In genomic region chr13:74794435-74794834, GRCm38 (mm10) we compare ENCODE assay signal across 23 mouse cellular contexts.
"Had no signal": no experiment of that assay in that cellular context is flagged by ENCODE, and none has a peak within 500 bp of the region (broad histone marks: within the 10 kb centered on the region; RNA-seq: fewer than 3 reads in every experiment).

No protein-coding gene starts in this region.

- ATAC-seq: midbrain, embryonic 16.5 days had no signal

- H3K9me3 ChIP-seq: liver, embryonic 15.5 days; megakaryocyte, embryonic 14.5 days; midbrain, embryonic 10.5 days; midbrain, embryonic 12.5 days; neural tube, embryonic 13.5 days; neural tube, embryonic 15.5 days; stomach, embryonic 15.5 days had no signal

- H3K36me3 ChIP-seq: liver, embryonic 15.5 days; midbrain, embryonic 10.5 days; midbrain, embryonic 12.5 days; neural tube, embryonic 13.5 days; neural tube, embryonic 15.5 days; stomach, embryonic 15.5 days had no signal

- H3K4me2 ChIP-seq: liver, embryonic 15.5 days; lung, embryonic 14.5 days; midbrain, embryonic 12.5 days; neural tube, embryonic 13.5 days; neural tube, embryonic 15.5 days; stomach, embryonic 15.5 days had no signal

- H3K4me1 ChIP-seq: liver, embryonic 15.5 days; megakaryocyte, embryonic 14.5 days; midbrain, embryonic 10.5 days; midbrain, embryonic 12.5 days; neural tube, embryonic 13.5 days; neural tube, embryonic 15.5 days; stomach, embryonic 15.5 days had no signal

- H3K4me3 ChIP-seq: liver, embryonic 15.5 days; megakaryocyte, embryonic 14.5 days; midbrain, embryonic 10.5 days; midbrain, embryonic 12.5 days; myocyte; neural tube, embryonic 13.5 days; neural tube, embryonic 15.5 days; stomach, embryonic 15.5 days had no signal

- H3K27me3 ChIP-seq: liver, embryonic 15.5 days; megakaryocyte, embryonic 14.5 days; midbrain, embryonic 12.5 days; neural tube, embryonic 13.5 days; neural tube, embryonic 15.5 days; stomach, embryonic 15.5 days had no signal

- H3K27ac ChIP-seq: liver, embryonic 15.5 days; midbrain, embryonic 10.5 days; midbrain, embryonic 12.5 days; neural tube, embryonic 13.5 days; neural tube, embryonic 15.5 days; stomach, embryonic 15.5 days; stomach, postnatal 0 days had no signal

- H3K9ac ChIP-seq: liver, embryonic 15.5 days; lung, embryonic 14.5 days; midbrain, embryonic 12.5 days; neural tube, embryonic 13.5 days; neural tube, embryonic 15.5 days; stomach, embryonic 15.5 days had no signal

- DNase-seq: lung, adult 18-20 months; lung, embryonic 14.5 days; lung, postnatal 10 days; lung, postnatal 4 days; midbrain, embryonic 14.5 days; retina, postnatal 1 day; right cerebral cortex, adult 18-20 months; right cerebral cortex, postnatal 25 days; right cerebral cortex, postnatal 4 days; spleen, adult 18-20 months; thymus, adult 2 months; thymus, postnatal 25 days; thymus, postnatal 4 days had no signal
